Mouse (Mus musculus) CH12.LX (cell line): ENCODE measurements around the gene Trappc2l.

ENCODE experiments used
- CHD1 ChIP-seq: IDR thresholded peaks from 2 replicates; pipeline ENCODE4 v1.6.1; 2012; ENCODE audit warnings: low read depth, low read length, improper control_type of control experiment, inconsistent platforms
- CTCF ChIP-seq, 2 experiments: IDR thresholded peaks in 1 of 2; conservative IDR thresholded peaks in 1 of 2; 2 replicates each; pipeline ENCODE4 v1.5.1; 2011 to 2012; ENCODE audit warnings: low read depth in 2 of 2, low read length in 2 of 2, improper control_type of control experiment in 1 of 2, inconsistent platforms in 1 of 2, mild to moderate bottlenecking in 1 of 2, moderate library complexity in 1 of 2
- PAX5 ChIP-seq: IDR thresholded peaks from 2 replicates; pipeline ENCODE4 v1.6.1; 2012; ENCODE audit warnings: low read length, inconsistent platforms, mixed read lengths
- POLR2A ChIP-seq: IDR thresholded peaks from 2 replicates; pipeline ENCODE4 v1.6.1; 2011; ENCODE audit warnings: low read depth, mild to moderate bottlenecking, improper control_type of control experiment, low read length
- RCOR1 ChIP-seq: conservative IDR thresholded peaks from 2 replicates; pipeline ENCODE4 v1.6.1; 2012; ENCODE audit warnings: low read depth, mild to moderate bottlenecking, inconsistent platforms, low read length, improper control_type of control experiment
- SIN3A ChIP-seq: IDR thresholded peaks from 2 replicates; pipeline ENCODE4 v1.6.1; 2012; ENCODE audit warnings: low read length, improper control_type of control experiment, inconsistent platforms
- TCF12 ChIP-seq: IDR thresholded peaks from 2 replicates; pipeline ENCODE4 v1.6.1; 2014; ENCODE audit warnings: low read depth, mild to moderate bottlenecking, inconsistent platforms, low read length, improper control_type of control experiment
- ZC3H11A ChIP-seq: IDR thresholded peaks from 2 replicates; pipeline ENCODE4 v1.6.1; 2012; ENCODE audit warnings: low read depth, mild to moderate bottlenecking, inconsistent platforms, low read length, improper control_type of control experiment
- ZNF384 ChIP-seq: IDR thresholded peaks from 2 replicates; pipeline ENCODE4 v1.6.1; 2012; ENCODE audit warnings: low read depth, low read length, improper control_type of control experiment, inconsistent platforms

DNA sequence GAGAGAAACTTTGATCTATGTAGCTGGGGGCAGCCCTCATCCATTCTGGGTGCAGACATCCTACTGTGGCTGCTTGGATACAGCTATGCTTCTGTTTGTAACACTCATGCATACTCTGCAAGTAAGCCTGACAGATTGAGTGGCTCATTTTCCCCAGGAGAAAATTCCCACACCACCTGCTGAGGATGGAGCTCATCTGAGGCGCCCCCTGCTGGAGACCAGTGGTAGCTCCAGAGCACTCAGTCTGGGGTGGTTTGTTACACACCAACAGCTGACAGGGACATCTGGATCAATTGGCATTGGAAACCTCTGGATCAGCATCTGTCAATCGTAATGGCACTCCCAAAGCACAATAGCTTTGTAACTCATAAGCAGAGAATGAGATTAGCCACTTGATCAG lies 48.6 kb downstream of the Trappc2l start:
- TF ChIP-seq PAX5 (no peak), CTCF (conservative IDR thresholded peaks at IDR 0.05 in 1 of 2, IDR thresholded peaks at IDR 0.05 in 1 of 2; ENCODE audit: low read depth in 2 of 2, low read length in 2 of 2) (peak; percentile 57 to 72), SIN3A (no peak), TCF12 (no peak), POLR2A (no peak), ZC3H11A (no peak), CHD1 (no peak), RCOR1 (no peak), ZNF384 (no peak)
